Mouse (Mus musculus): ENCODE measurements around the gene Ghr.
A peak's percentile ranks its signal among the peaks of the same experiment; 100 is the strongest.

GRCm38 (mm10) chr15:3607951-3608350 lies 24.7 kb upstream of the Ghr start:
- 0 out of 2 replicates have a peak, but pooled peaks have one; percentile 33 for TF ChIP-seq EP300 (IDR thresholded peaks at IDR 0.05; ENCODE audit: low read depth)
- TF ChIP-seq CTCF (IDR thresholded peaks at IDR 0.05; ENCODE audit: low read depth) = no peak
